9 mouse cellular contexts compared by ENCODE assay signal in the genomic region with DNA sequence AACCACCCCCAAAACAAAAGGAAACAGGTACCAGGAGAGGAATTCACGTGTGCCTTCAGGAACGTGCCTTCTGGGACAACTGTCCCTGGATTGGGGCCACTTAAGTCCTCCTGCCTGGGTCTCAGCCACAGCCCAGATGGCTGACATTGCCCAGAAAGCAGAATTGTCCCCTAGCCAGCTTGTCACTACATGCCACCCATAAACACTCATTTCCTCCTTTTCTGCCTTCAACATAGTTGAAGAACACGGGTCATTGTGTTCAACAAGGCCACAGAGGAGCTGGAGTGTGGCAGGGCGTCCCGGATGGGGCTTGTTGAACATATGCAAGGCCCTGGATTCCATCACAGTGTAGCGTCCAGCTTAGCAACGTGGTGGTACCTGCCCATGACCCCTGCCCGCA. TPM values are rescaled to one million over a fixed set of nuclear protein-coding genes. Genes with fewer than 3 reads are reported as not detected.
DNase-seq lines count a peak whose midpoint lies in the region; ATAC-seq lines count a peak whose summit lies in the region.
"Had no signal": no experiment of that assay in that cellular context is flagged by ENCODE, and none has a peak within 500 bp of the region (broad histone marks: within the 10 kb centered on the region; RNA-seq: fewer than 3 reads in every experiment).

No protein-coding gene starts in this region.

- peaks cover 24% of the 10 kb centered on the region for H3K4me1 ChIP-seq in heart, embryonic 15.5 days (replicated peaks)
- H3K4me1 ChIP-seq in forebrain, embryonic 11.5 days (replicated peaks; ENCODE audit: control insufficient read depth, insufficient read depth, low read length), result peaks cover 3% of the 10 kb centered on the region; the same call in 1 of the 2 replicates

- 60% methylated on average over 8 of the region's 8 CpGs for WGBS in heart, embryonic 15.5 days
- 82% methylated on average over 8 of the region's 8 CpGs for WGBS in forebrain, embryonic 11.5 days

- no peak for DNase-seq in heart, postnatal 14 days
- DNase-seq in Muller cell, postnatal 12 days (ENCODE audit: inconsistent ontology term), result peak; percentile 51
- peak; percentile 67 to 71 for DNase-seq in cerebellum, postnatal 36 days
- peak; percentile 69 for DNase-seq in lung, postnatal 10 days
- no peak for DNase-seq in right cerebral cortex, postnatal 14 days
- no peak for DNase-seq in kidney, postnatal 4 days
- DNase-seq in forebrain, embryonic 11.5 days (ENCODE audit: low spot score), result no peak
- DNase-seq: adrenal gland, postnatal 10 days had no signal

- H3K4me3 ChIP-seq in heart, embryonic 15.5 days, result no peak overlapping the region
- H3K4me3 ChIP-seq in forebrain, embryonic 11.5 days (ENCODE audit: low read depth, low read length), result no peak overlapping the region

- H3K9me3 ChIP-seq in heart, embryonic 15.5 days (replicated peaks), result no peaks in the 10 kb centered on the region
- H3K9me3 ChIP-seq in forebrain, embryonic 11.5 days (ENCODE audit: control insufficient read depth, low read length), result no peaks in the 10 kb centered on the region

- H3K27ac ChIP-seq in heart, embryonic 15.5 days, result peak overlapping the region; percentile 61; the same call in 1 of the 2 replicates
- H3K27ac ChIP-seq in forebrain, embryonic 11.5 days (ENCODE audit: low read depth, low read length), result no peak overlapping the region

- peaks cover 7% of the 10 kb centered on the region; the same call in 1 of the 2 replicates for H3K36me3 ChIP-seq in heart, embryonic 15.5 days
- H3K36me3 ChIP-seq in forebrain, embryonic 11.5 days (ENCODE audit: control insufficient read depth, insufficient read depth, low read length), result peaks cover under 1% of the 10 kb centered on the region; the same call in 1 of the 2 replicates

- no peak overlapping the region for H3K9ac ChIP-seq in heart, embryonic 15.5 days
- no peak overlapping the region for H3K9ac ChIP-seq in forebrain, embryonic 11.5 days (ENCODE audit: low read length)

- H3K27me3 ChIP-seq in heart, embryonic 15.5 days, result no peaks in the 10 kb centered on the region
- no peaks in the 10 kb centered on the region for H3K27me3 ChIP-seq in forebrain, embryonic 11.5 days (ENCODE audit: control insufficient read depth, insufficient read depth, low read length)

- no peak overlapping the region for H3K4me2 ChIP-seq in heart, embryonic 15.5 days
- no peak overlapping the region for H3K4me2 ChIP-seq in forebrain, embryonic 11.5 days (ENCODE audit: low read depth, low read length, severe bottlenecking)

- ATAC-seq in heart, embryonic 15.5 days (replicated peaks; ENCODE audit: insufficient number of reproducible peaks, insufficient read depth, low FRiP score, low read depth), result no peak
- no peak for ATAC-seq in forebrain, embryonic 11.5 days (replicated peaks; ENCODE audit: low FRiP score)

- intact Hi-C loops in heart, postnatal 14 days (cut with DNase I), result no loop called here

RNA-seq across cellular contexts. Expression of a gene that starts 9.1 kb away (rescaled TPM):
- polyA plus RNA-seq in heart, embryonic 15.5 days (2015; fragmentation: Nextera tagmentation; extraction: Ambion mirVana), result 45.9 and 70.4 TPM in 2 replicates
- 10 to 100 TPM; 17.1 to 18.8 TPM for total RNA-seq in heart, postnatal 14 days (2021)
- 78.3 and 81.9 TPM in 2 replicates for polyA plus RNA-seq in forebrain, embryonic 11.5 days (2014; fragmentation: Nextera tagmentation; extraction: Ambion mirVana)

RNA-seq across cellular contexts. Expression of a gene that starts 23.5 kb away (rescaled TPM):
- polyA plus RNA-seq in heart, embryonic 15.5 days (2015; fragmentation: Nextera tagmentation; extraction: Ambion mirVana), result 1.00 and 2.4 TPM in 2 replicates
- total RNA-seq in heart, postnatal 14 days (2021), result 1 to 10 TPM; 5.8 to 5.9 TPM
- 0.17 and 0.53 TPM in 2 replicates for polyA plus RNA-seq in forebrain, embryonic 11.5 days (2014; fragmentation: Nextera tagmentation; extraction: Ambion mirVana)

RNA-seq across cellular contexts. Expression of a gene that starts 25.8 kb away (rescaled TPM):
- 8.6 TPM in 2 replicates for polyA plus RNA-seq in heart, embryonic 15.5 days (2015; fragmentation: Nextera tagmentation; extraction: Ambion mirVana)
- 1 to 10 TPM; 4.7 to 5.3 TPM for total RNA-seq in heart, postnatal 14 days (2021)
- polyA plus RNA-seq in forebrain, embryonic 11.5 days (2014; fragmentation: Nextera tagmentation; extraction: Ambion mirVana), result 19.7 and 22.2 TPM in 2 replicates

Comparison
In these comparisons a context has a peak if more than half of its experiments do, and no peak if none do; other contexts are left out.
1. DNase-seq: peak in Muller cell, postnatal 12 days (single experiment), cerebellum, postnatal 36 days (2 of 2) and lung, postnatal 10 days (single experiment); none in heart, postnatal 14 days (0 of 2), right cerebral cortex, postnatal 14 days (single experiment), kidney, postnatal 4 days (0 of 2) and forebrain, embryonic 11.5 days (single experiment).